Mouse (Mus musculus) brain, embryonic 14.5 days (tissue): ENCODE measurements at regions not wholly inside any gene's neighbourhood (a gene's known extent, or its start where the extent isn't known, plus 50 kb on each side); places are given as distances from the start of the nearest gene placed in this dataset.

Source experiments
- CTCF ChIP-seq: fragments of 200-500 bp; IDR thresholded peaks from 2 replicates; pipeline ENCODE4 v1.5.1; 2012; ENCODE audit warnings: inconsistent platforms, mild to moderate bottlenecking, moderate library complexity, borderline replicate concordance; ENCODE audit not compliant: insufficient read depth, insufficient read length; ENCODE audit errors: extremely low read depth
- POLR2A ChIP-seq: fragments of 200-500 bp; IDR thresholded peaks from 2 replicates; pipeline ENCODE4 v1.6.1; 2012; ENCODE audit warnings: mild to moderate bottlenecking, inconsistent platforms, borderline replicate concordance; ENCODE audit not compliant: poor library complexity, insufficient read depth, insufficient read length, severe bottlenecking; ENCODE audit errors: extremely low read depth

DNA sequence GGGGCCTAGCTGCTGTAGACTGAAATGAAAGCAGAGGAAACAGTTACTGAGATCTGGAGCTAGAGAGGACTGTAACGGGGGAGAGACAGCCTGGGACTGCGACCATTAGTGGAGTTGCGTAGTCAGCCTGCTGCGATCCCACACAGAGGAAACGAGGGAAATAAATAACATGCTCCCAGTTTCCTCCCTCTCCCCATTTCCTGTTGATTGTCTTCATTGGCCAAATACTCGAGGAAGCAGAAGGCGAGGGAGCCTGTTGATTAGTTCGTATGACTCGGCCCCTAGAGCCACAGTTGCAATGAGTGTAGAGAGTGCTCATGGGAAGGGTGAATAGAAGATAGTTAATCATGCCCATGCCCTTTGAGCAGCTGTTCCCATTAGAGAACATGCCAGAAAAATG, 155.0 kb upstream of the Eif4g2 start:
- TF ChIP-seq POLR2A (no peak), CTCF (no peak)
